Mouse (Mus musculus): ENCODE measurements at regions not wholly inside any gene's neighbourhood (a gene's known extent, or its start where the extent isn't known, plus 50 kb on each side); places are given as distances from the start of the nearest gene placed in this dataset.
A peak's percentile ranks its signal among the peaks of the same experiment; 100 is the strongest.

DNA sequence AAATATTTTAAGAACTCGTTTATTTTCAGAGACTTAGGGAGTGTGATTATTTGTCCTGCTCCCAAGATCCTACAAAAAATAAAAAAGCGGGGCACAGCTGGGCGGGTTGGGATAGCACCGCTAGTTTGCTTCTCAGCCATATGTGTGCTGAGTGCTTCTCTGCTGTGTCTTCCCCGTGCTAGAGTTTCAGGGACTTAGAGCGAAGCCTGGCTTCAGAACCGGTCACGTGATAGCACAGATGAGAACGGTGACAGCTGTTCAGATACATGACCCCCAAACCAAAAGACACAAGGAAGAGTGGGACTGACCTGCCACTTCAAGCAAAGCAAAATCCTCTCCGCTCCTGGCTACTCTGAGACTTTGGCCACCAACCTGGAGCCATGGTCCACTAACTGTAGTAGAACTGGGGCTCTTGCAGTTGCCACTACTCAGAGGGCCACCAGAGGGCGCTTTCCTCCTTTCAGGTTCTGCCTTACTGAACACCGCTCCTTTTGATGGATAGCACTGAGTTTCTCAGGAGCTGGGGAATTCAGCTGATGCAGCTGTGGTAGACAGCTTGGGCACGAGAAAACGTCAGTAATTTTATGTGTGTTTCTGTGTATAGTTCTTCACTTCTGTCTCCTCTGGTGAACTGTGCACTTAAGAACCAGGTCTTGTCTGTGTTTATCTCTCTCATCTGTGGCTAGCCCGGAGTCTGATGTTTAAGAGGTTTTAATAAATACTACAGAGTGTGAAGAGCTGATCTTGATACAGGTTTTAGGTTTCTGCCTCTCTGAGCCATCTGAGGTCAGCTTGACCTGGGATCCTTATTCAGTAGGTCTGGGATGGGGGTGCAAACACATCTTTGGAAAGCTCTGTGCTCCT lies 99.4 kb upstream of the Pgrmc2 start:
- peak; percentile 73 to 89 for DNase-seq (ENCODE audit: low spot score in 2 of 2)

DNA sequence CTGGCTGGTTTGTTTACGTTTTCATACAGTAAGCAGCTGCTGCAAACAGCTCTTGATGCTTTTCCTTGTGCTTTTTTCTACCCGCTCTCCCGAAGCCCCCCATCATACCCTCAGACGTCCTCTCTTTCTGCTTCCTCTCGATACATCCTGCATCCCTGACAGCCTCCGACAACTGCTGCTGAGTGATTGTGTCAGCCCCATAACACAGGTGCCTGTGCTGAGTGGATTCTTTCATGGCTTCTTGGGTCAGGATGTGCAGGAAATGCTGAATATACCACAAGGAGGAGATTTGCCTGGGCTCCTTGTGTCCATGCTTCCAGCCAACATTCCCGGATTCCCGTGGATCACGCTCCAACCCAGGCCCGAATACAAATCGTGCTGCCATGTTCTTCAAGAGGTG lies 98.6 kb upstream of the Pgrmc2 start:
- DNase-seq (ENCODE audit: low spot score in 2 of 2) = no peak

DNA sequence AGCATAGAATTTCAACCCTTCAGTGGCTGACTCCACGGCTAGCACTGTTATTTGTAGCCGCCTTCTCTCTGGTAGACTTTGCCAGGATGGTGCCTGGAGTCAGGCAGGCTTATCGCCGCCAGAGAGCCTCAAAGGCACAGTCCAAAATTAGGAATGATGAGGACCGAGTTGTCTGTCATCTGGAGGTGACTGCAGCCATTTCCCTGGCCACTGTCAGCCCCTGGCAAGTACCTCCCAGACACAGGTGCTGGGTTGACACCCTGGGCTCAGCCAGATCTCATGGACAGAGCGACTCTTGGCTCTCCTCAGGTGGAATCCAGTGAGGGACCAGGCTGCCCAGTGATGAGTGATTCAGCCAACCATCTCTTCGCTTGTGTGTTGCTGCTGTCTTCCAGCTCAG lies 98.1 kb upstream of the Pgrmc2 start:
- no peak for DNase-seq (ENCODE audit: low spot score in 2 of 2)

DNA sequence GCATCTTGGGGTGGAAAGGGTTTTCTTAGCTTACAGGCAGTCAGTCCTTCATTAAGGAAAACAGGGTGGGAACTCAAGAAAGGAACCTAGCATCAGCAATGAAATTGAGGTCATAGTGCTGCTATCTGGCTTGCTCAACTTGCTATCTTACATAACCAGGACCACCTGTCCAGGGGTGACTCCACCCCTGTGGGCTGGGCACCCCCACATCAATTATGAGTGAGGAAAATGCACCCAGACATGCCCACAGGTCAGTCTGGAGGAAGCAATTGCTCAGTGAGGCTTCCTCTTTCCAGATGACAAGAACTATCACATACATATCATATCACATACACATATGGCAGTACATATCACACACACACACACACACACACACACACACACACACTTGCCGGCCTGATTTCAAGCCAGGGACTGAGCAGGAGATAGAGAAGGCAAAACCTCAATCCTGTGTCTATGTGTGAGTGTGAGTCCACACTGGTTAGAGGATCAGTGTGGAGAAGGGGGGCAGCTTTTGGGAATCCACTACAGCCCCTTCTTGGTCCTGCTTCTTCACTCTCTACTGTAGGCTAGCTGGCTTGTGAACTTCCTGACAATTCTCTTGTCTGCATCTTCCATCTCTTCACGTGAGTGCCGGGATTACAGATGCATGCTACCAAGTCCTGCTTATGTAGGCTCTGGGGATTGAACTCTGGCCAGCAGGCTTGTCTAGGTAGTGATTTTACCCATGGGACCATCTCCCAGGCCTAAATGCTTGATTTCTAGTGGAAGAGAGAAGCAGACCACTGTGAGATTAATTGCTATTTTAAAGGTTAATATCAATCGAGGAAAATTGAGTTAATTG lies 96.4 kb upstream of the Pgrmc2 start:
- DNase-seq (ENCODE audit: low spot score in 2 of 2) = no peak

DNA sequence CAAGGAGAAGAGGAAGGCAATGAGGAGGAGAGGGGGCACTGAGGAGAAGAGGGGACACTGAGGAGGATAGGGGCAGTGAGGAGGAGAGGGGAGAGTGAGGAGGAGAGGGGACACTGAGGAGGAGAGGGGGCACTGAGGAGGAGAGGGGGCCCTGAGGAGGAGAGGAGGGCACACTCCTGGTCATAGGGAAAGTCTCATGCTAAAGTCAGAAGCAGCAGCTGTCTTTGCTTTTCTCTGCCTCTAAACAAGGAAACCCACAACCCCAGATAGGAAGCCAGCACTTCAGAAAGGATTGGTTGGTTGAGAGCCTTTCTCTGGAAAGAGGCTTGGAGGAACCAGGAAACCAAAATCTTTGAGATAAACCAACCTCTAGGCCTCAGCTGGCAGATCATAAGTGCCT lies 94.3 kb upstream of the Pgrmc2 start:
- DNase-seq (ENCODE audit: low spot score in 2 of 2) = no peak

DNA sequence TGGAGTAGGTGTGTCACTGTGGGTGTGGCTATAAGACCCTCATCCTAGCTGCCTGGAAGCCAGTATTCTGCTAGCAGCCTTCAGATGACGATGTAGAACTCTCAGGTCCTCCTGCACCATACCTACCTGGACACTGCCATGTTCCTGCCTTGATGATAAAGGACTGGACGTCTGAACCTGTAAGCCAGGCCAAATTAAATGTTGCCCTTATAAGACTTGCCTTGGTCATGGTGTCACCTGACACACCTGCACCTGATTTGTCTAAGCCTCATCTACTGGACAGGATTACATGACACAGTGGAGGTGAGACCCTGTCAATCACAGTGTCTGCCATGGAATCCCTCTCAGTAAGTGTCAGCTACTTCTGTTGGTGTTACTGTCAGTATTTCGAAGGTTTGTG lies 92.5 kb upstream of the Pgrmc2 start:
- DNase-seq (ENCODE audit: low spot score in 2 of 2) = no peak

DNA sequence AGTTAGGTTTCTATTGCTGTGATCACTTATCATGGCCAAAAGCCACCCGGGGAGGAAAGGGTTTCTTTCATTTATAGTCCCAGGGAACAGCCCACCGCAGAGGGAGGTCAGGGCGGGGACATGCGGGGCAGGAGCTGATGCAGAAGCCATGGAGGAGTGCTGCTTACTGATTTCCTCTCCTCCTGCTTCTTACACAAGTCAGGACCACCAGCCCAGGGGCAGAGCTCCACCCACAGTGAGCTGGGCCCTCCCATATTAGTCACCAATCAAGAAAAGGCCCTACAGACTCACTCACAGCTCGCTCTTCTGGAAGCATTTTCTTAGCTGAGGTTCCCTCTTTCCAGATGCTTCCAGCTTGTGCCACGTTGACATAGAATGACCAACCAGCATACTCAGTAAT lies 90.7 kb upstream of the Pgrmc2 start:
- DNase-seq (ENCODE audit: low spot score in 2 of 2) = no peak

DNA sequence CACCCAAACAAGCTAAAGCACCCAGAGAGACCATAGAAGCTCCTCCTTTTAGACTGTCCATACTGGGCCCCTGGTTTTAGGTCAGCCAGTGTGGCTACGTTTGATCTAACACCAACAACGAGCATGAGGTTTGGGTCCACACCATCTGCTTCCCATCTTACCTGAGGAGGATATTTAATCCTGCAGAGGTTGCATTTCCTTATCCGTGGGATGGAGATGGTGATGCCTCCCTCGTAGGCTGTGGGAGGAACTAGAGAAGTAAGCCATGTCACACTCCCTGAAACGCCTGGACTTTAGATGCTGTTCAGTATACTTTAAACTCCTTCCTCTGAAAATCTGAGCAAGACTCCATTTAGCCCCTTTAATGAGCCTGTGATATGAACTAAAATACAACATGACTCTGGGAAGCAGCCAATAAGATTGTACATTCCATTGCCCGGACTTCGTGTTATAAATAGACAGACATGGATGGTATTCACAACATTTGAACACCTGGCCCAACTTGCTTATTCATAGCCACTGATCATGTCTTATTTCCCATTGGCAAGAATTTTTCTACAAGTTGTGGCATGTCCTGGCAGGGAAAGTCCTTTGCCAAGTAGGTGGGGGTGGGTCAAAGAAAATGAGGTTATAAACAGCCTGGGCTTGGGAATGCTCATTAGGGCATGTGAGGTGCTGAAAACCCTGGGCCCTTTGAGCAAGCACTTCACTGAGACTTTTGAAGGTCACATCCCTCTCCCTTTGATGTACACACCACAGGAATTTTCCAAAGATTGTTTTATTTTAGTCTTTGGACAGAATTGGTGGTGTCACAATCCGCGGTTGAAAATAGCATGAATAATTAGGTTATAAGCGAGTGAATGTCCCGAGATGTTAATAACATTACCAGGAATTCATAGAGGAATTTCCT lies 89.7 kb upstream of the Pgrmc2 start:
- no peak for DNase-seq (ENCODE audit: low spot score in 2 of 2)

DNA sequence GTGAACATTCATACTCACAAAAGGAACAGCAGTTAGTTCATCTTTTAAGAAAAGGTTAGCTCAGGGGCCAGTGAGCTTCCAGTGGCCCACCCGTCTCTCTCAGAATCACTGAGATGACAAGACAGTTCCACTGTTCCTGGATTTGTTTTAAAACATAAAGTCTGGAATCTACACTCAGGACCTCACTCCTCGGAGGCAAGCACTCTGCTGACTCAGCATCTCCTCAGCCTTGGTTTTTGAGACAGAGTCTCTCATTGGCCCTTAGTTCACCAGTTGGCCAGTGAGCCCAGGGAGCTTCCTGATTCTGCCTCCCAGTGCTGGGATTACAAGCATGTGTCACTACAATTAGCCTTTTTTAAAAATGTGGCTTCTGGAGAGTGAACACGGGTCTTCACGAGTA lies 88.9 kb upstream of the Pgrmc2 start:
- DNase-seq (ENCODE audit: low spot score in 2 of 2) = no peak

DNA sequence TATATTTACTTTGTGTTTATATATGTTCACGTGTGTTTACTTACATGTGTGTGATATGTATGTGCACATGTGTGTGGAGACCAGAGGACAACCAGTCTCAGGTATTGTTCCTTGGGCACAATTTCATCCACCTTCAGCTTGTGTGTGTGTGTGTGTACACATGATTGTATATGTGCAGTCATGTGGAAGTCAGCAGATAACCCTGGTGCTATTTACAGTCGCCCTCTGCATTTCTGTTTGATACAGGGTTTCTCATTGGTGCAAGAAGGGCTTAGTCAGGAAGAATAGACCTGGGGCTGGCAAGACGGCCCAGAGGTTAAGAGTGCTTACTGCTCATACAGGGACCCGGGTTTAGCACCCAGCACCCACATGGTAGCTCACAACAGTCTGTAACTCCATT lies 88.5 kb upstream of the Pgrmc2 start:
- DNase-seq (ENCODE audit: low spot score in 2 of 2) = no peak

DNA sequence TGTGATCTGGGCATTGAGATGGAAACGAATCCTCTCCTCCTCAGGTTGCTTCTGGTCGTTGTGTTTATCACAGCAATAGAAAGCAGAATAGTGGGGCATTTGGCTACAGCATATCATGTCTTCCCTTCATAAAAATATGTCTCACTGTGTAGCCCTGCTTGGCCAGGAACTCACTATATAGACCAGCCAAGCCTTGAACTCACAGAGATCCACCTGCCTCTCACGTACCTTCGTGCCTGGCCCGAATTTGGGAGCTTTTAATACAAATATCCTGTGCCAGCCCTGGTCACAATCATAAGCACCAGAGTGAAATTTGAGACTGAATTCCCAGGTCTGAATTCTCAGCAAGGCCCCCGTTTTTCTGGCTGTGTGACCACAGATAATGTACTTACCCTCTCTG lies 87.7 kb upstream of the Pgrmc2 start:
- no peak for DNase-seq (ENCODE audit: low spot score in 2 of 2)

DNA sequence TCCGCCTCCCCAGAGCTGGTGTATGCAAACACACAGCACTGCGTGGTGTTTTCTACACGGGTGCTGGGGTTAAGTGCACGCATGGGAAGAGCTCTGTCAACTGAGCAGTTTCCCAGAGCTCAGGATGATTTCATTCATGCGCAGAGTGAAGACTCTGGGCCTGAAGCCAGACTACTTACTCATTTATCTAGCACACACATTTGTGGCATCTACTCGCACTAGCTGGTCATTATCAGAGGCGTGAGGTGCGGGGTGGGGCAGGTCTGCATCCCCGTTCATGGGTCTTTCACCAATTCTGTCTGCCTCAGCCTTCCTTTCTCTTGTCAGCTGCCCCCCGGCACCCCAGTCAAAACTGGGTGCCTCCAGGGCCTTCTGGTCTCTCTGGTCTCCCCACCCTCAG lies 86.6 kb upstream of the Pgrmc2 start:
- DNase-seq (ENCODE audit: low spot score in 2 of 2) = no peak

DNA sequence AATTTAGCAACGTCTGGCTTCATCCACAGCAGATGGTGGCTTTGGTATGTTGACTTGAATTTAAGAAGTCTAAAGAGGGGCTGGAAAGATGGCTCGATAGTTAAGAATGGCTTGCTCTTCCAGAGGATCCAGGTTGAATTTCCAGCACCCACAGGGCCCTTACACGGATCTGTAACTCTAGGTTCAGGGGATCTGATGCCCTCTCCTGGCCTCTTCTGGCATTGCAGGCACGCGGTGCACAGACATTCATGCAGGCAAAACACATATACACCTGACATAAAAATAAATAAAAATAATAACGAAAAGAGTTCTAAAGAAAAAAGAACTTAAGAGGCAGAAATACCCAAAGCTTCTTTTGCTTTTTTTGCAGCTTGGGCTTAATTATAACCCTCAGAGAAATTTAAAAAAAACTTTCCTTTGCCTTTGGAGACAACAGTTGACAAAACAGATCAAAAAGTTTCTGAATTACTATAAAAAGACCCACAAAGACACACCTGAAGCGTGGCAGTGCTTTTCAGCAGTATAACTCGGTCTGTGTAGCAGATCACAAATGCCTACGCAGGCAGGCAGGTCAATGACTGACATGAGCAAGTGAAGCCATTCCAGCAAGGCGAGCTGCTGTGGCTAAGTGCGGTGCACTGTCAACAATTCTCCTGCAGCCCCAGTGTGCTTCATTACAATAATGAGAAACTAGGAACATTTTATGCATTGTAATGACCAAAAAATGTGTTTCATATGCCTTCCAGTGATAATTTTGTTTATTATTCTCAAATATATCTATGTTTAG lies 85.5 kb upstream of the Pgrmc2 start:
- no peak for DNase-seq (ENCODE audit: low spot score in 2 of 2)

DNA sequence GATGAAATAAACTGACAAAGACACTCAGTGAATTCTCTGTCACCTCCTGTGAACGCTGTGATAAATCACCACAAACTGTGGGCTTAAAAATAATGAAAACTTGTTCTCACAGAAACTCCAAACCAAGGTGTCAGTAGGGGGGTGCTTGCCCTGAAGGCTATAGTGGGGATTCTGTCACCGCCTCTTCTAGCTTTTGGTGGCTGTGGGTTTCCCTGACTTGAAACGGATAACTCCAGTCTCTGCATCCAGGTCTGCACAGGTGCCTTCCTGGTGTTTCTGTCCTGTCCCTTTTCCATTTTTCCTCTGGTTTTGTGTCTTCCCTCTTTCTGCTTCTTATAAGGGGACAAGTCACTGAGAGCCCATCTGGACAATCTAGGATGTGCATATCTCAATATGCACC lies 84.6 kb upstream of the Pgrmc2 start:
- no peak for DNase-seq (ENCODE audit: low spot score in 2 of 2)

DNA sequence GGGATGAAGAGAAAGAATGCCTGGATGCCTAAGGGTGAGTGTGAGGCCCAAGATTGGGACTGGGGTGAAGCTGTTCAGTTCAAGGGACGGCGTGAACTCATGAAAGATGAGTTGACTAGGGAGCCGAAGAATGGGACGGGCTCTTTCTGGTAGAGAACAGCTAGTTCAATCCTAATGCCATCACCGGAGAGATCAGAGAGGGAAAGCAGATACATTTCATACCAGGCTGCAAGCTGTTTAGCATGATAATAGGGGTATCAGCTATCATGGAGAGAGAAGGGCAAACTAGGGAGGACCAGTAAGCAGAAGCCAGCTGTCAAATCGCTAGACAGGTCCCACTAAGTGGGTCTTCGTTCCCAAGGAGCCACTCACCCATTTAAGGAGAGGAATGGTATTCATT lies 81.9 kb upstream of the Pgrmc2 start:
- DNase-seq (ENCODE audit: low spot score in 2 of 2) = no peak

DNA sequence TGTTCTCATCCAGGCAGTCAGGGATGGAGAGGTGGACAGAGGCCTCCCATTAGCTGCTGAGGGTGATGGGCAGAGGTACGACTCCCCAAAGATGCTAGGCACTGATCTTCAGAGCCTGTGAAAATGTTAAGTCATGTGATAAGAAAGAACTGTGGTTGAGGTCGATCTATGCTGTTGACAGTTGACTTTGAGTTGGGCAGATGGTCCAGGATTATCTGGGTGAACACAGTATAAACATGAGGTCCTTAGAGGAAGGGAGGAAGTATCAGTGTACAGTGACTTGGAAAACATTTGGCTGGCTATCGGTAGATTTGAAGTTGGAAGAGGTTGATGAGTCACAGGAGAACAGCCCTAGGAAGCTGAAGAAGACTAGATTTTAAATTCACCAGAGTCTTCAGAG lies 80.9 kb upstream of the Pgrmc2 start:
- DNase-seq (ENCODE audit: low spot score in 2 of 2) = no peak

DNA sequence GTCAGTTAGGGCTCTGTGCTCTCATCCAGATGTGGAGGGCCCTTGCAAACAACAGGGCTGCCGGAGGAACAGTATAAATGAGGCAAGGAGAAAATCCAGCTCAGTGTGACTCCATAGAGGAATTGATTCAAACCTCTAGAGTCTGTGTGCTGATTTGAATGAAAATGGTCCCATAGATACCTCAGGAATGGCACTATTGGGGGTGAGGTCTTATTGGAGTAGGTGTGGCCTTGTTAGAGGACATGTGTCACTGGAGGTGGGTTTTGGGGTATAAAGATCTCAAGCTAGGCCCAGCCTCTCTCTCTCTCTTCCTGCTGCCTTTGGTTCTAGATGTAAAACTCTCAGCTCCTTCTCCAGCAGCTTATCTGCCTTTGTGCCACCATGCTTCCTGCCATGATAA lies 79.7 kb upstream of the Pgrmc2 start:
- no peak for DNase-seq (ENCODE audit: low spot score in 2 of 2)

DNA sequence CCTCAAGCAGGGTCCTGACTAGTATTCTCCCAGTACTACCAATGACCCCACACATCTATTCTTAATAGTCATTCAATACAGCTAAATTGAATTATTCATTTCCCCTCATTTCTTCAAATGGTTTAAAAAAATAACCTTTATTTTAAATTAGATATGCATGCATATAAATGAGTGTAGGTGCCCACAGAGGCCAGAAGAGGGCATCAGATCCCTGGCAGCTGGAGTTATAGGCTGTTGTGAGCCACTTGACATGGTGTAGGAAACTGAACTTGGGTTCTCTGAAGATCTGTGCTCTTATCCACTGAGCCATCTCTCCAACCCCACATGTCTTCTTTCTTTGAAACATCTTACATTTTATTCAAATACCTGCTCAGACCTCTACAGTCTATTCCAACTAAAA lies 77.8 kb upstream of the Pgrmc2 start:
- no peak for DNase-seq (ENCODE audit: low spot score in 2 of 2)

DNA sequence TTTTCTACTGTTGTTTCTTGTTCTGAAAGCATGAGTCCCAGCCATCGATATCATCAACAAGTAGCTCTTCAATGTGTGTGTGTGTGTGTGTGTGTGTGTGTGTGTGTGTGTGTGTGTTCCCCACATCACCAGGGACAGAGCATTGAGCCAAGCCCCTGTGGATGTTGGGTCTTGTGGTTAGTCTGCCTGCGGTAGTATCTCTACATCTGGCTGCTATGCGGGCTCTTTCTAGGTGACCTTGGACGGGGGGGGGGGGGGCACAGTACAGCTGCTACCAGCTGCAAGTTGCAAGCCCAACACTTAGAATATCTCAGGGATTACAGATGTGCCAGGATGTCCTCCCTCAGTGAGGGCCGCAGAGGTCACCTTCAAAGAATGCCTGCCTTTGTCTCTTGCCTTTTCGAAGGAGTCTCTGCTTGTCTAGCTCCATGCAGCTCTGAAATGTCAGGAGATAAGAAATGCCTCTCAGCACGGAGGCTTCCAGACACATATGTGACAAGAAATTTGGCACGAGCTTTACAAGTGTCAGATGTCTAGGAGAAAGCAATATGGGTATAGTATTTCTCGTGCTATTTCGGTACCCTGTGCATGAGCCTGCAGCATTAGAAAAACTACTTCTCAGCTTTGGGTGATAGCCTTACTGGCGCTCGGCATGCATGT lies 75.6 kb upstream of the Pgrmc2 start:
- peak in 1 of 2 experiments; percentile 13 for DNase-seq (ENCODE audit: low spot score in 2 of 2)

DNA sequence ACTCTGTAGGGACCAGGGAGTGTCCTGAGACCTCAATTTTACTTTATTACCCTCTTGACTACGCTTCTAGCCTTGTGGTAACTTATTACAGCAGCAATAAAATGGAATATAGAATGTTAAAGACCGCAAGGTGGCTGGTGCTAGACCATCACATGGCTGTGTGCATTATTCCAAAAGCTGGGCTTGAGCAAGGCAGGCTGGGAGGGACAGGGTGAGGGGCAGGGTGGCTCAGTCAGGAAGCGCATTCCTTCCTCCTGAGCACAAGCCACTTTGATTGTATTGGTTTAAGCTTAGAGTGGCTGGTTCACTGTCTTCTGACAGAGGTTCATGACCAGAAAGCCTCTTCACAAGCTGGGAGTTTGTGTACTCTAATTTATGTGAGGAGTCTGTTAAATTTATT lies 74.6 kb upstream of the Pgrmc2 start:
- DNase-seq (ENCODE audit: low spot score in 2 of 2) = no peak

Measured in layer of hippocampus, adult 8-10 months (tissue).